Mouse (Mus musculus) bone marrow, adult 2 months (tissue): ENCODE measurements around the gene Grm7.

Source experiments
- CTCF ChIP-seq: fragments of 200-500 bp; IDR thresholded peaks from 2 replicates; pipeline ENCODE4 v1.5.1; 2011; ENCODE audit warnings: low read length, control low read depth; ENCODE audit not compliant: control insufficient read depth, insufficient read depth
- POLR2A ChIP-seq: fragments of 200-500 bp; IDR thresholded peaks from 2 replicates; pipeline ENCODE4 v1.6.1; 2011; ENCODE audit warnings: low read depth, mild to moderate bottlenecking, control low read depth, low read length, borderline replicate concordance; ENCODE audit not compliant: control insufficient read depth

DNA sequence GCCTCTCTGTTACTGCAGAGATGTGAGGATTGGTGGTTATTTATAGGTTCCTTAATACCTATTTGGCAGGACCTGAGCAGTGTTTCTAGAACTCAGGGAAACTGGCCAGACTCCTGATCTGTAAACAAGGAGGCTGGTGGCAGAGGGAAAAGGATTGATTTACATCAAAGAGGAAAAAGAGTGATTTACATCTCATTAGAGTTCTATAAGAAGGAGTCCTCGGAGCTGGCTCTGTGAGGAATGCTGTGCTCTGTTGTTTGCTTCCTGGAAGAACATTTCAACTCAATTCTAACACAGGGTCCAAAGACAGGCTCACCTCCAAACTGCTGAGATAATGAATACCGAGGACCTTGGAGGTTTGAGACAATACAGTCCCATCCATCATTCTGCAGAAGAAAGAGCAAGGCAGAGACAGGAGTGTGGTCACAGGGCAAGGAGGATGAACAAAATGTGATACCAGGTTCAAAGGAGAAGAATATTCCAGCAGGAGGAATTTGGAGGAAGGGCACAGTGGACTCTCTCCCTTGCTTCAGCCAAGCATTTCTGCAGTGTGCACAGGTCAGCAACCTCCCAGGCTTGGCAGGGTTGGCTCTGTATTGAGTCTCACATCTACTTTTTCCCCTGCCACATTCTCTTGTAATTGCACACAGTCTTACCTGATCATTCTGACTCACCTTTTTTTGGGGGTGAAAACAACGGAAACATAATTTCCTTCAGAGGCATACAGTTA, 803.8 kb downstream of the Grm7 start:
- TF ChIP-seq POLR2A: no peak
- TF ChIP-seq CTCF: no peak
